Mouse (Mus musculus) forebrain, embryonic 14.5 days (tissue): ENCODE measurements around the gene Rnf150. TPM values are rescaled to one million over a fixed set of nuclear protein-coding genes. Genes with fewer than 3 reads are reported as not detected.

Source experiments
- ATAC-seq: fragments of 200-750 bp; cut with Nextera tagmentation; 2 replicates; pipeline ENCODE4 v1.8.0; 2017; ENCODE audit warnings: mild to moderate bottlenecking, moderate library complexity
- DNase-seq: peaks from one replicate; pipeline ENCODE4 v3.0.0-alpha.2; 2015; ENCODE audit warnings: low spot score
- H3K27ac ChIP-seq: fragments of 300-500 bp; sonication (generic); 2 replicates; pipeline ENCODE4 v1.5.1; 2014; ENCODE audit warnings: low read depth, mild to moderate bottlenecking, control low read depth, low read length, moderate library complexity
- H3K27me3 ChIP-seq: fragments of 300-500 bp; sonication (generic); replicated peaks from 2 replicates; pipeline ENCODE4 v1.6.1; 2014; ENCODE audit warnings: low read length, control low read depth, mixed read lengths; ENCODE audit not compliant: control insufficient read depth, insufficient read depth
- H3K36me3 ChIP-seq: fragments of 300-500 bp; sonication (generic); 2 replicates; pipeline ENCODE4 v1.6.1; 2014; ENCODE audit warnings: low read length, control low read depth; ENCODE audit not compliant: control insufficient read depth, insufficient read depth
- H3K4me1 ChIP-seq: fragments of 300-500 bp; sonication (generic); 2 replicates; pipeline ENCODE4 v1.6.1; 2014; ENCODE audit warnings: antibody characterized with exemption, low read length, control low read depth; ENCODE audit not compliant: control insufficient read depth, insufficient read depth
- H3K4me2 ChIP-seq: fragments of 300-500 bp; sonication (generic); 2 replicates; pipeline ENCODE4 v1.6.1; 2014; ENCODE audit warnings: mild to moderate bottlenecking, control low read depth, low read length
- H3K4me3 ChIP-seq: fragments of 300-500 bp; sonication (generic); 2 replicates; pipeline ENCODE4 v1.5.1; 2014; ENCODE audit warnings: low read depth, low read length, control low read depth
- H3K9ac ChIP-seq: fragments of 300-500 bp; sonication (generic); 2 replicates; pipeline ENCODE4 v1.6.1; 2014; ENCODE audit warnings: mild to moderate bottlenecking, low read length, control low read depth, moderate library complexity
- H3K9me3 ChIP-seq: fragments of 300-500 bp; sonication (generic); replicated peaks from 2 replicates; pipeline ENCODE4 v1.6.1; 2016; ENCODE audit warnings: low read length, control low read depth, mixed read lengths; ENCODE audit not compliant: control insufficient read depth
- WGBS: fragments of 180-500 bp; shearing (Covaris S2); extraction: QIAGEN DNeasy Blood & Tissue Kit; methylation state at CpG from one replicate; pipeline ENCODE4 v1.1.7; 2014; 5-methylcytosine and 5-hydroxymethylcytosine counted together
- polyA plus RNA-seq: library from polyadenylated mRNA; unstranded; fragments of >200 nt; fragmentation: Nextera tagmentation; extraction: Ambion mirVana; gene quantifications from 2 replicates; pipeline ENCODE4 v1.2.1, GENCODE M21; 2014

Gene Rnf150
- polyA plus RNA-seq, 1 experiment from 2014 or later = 0.89 TPM

- H3K4me3 ChIP-seq = no peak overlapping the region
- H3K27ac ChIP-seq = no peak overlapping the region
- H3K9me3 ChIP-seq = no peaks in the 10 kb centered on the region
- H3K27me3 ChIP-seq = no peaks in the 10 kb centered on the region
- no peak overlapping the region for H3K9ac ChIP-seq
- DNase-seq (no peak), ATAC-seq (no peak)
- H3K36me3 ChIP-seq = no peaks in the 10 kb centered on the region
- H3K4me1 ChIP-seq = no peaks in the 10 kb centered on the region
- 92% methylated on average over 7 of the region's 7 CpGs for WGBS
- no peak overlapping the region for H3K4me2 ChIP-seq
These were observed 140.0 kb downstream of the Rnf150 start for GRCm38 (mm10) chr8:83003187-83003586.

- ATAC-seq (no peak), DNase-seq (no peak)
- H3K27ac ChIP-seq = no peak overlapping the region
- H3K4me1 ChIP-seq = no peaks in the 10 kb centered on the region
- H3K4me2 ChIP-seq = no peak overlapping the region
- H3K36me3 ChIP-seq = no peaks in the 10 kb centered on the region
- H3K27me3 ChIP-seq = no peaks in the 10 kb centered on the region
- WGBS = 85% methylated on average over 5 of the region's 5 CpGs
- no peak overlapping the region for H3K9ac ChIP-seq
- H3K9me3 ChIP-seq = no peaks in the 10 kb centered on the region
- H3K4me3 ChIP-seq = no peak overlapping the region
These were observed 146.3 kb downstream of the Rnf150 start for GRCm38 (mm10) chr8:83009481-83009880.

GRCm38 (mm10) chr8:83011286-83011685 is 148.1 kb downstream of the Rnf150 start:
- WGBS = 52% methylated on average over 2 of the region's 2 CpGs

GRCm38 (mm10) chr8:83011758-83012157 is 148.6 kb downstream of the Rnf150 start:
- Histone ChIP-seq H3K9ac (no peak overlapping the region), H3K27me3 (no peaks in the 10 kb centered on the region), H3K27ac (no peak overlapping the region), H3K4me1 (no peaks in the 10 kb centered on the region), H3K36me3 (no peaks in the 10 kb centered on the region), H3K4me3 (no peak overlapping the region), H3K9me3 (no peaks in the 10 kb centered on the region), H3K4me2 (no peak overlapping the region)
- DNase-seq (peak; percentile 35), ATAC-seq (peak; percentile 67; the same call in 1 of the 2 replicates)
- 37% methylated on average over 5 of the region's 5 CpGs for WGBS

More at GRCm38 (mm10) chr8:83011286-83011685, 148.1 kb downstream of the Rnf150 start:
- no peak overlapping the region for H3K9ac ChIP-seq
- DNase-seq (no peak), ATAC-seq (no peak)
- no peaks in the 10 kb centered on the region for H3K36me3 ChIP-seq
- H3K4me2 ChIP-seq = no peak overlapping the region
- no peaks in the 10 kb centered on the region for H3K4me1 ChIP-seq
- H3K4me3 ChIP-seq = no peak overlapping the region
- H3K27me3 ChIP-seq = no peaks in the 10 kb centered on the region
- no peak overlapping the region for H3K27ac ChIP-seq
- no peaks in the 10 kb centered on the region for H3K9me3 ChIP-seq

GRCm38 (mm10) chr8:83028211-83028610 is 165.1 kb downstream of the Rnf150 start:
- H3K4me3 ChIP-seq = no peak overlapping the region
- H3K9ac ChIP-seq = no peak overlapping the region
- H3K27ac ChIP-seq = no peak overlapping the region
- no peaks in the 10 kb centered on the region for H3K9me3 ChIP-seq
- H3K4me2 ChIP-seq = no peak overlapping the region
- H3K36me3 ChIP-seq = no peaks in the 10 kb centered on the region
- no peak for ATAC-seq
- no peaks in the 10 kb centered on the region for H3K4me1 ChIP-seq
- no peak for DNase-seq
- whole genome bisulfite sequencing = 83% methylated on average over 2 of the region's 2 CpGs
- no peaks in the 10 kb centered on the region for H3K27me3 ChIP-seq

GRCm38 (mm10) chr8:83032800-83033199 is 169.6 kb downstream of the Rnf150 start:
- H3K36me3 ChIP-seq = no peaks in the 10 kb centered on the region
- no peak overlapping the region for H3K4me2 ChIP-seq
- H3K4me1 ChIP-seq = no peaks in the 10 kb centered on the region
- no peaks in the 10 kb centered on the region for H3K9me3 ChIP-seq
- DNase-seq (peak; percentile 28), ATAC-seq (no peak)
- no peak overlapping the region for H3K27ac ChIP-seq
- no peaks in the 10 kb centered on the region for H3K27me3 ChIP-seq
- H3K4me3 ChIP-seq = no peak overlapping the region
- whole genome bisulfite sequencing = 62% methylated on average over 7 of the region's 7 CpGs
- H3K9ac ChIP-seq = no peak overlapping the region

GRCm38 (mm10) chr8:83035141-83035540 is 172.0 kb downstream of the Rnf150 start:
- Histone ChIP-seq H3K4me1 (no peaks in the 10 kb centered on the region), H3K4me2 (no peak overlapping the region), H3K27me3 (no peaks in the 10 kb centered on the region), H3K27ac (no peak overlapping the region), H3K9me3 (no peaks in the 10 kb centered on the region), H3K4me3 (no peak overlapping the region), H3K9ac (no peak overlapping the region), H3K36me3 (no peaks in the 10 kb centered on the region)
- WGBS = 96% methylated on average over 5 of the region's 5 CpGs
- DNase-seq (no peak), ATAC-seq (no peak)

- H3K27ac ChIP-seq = no peak overlapping the region
- 70% methylated on average over 3 of the region's 3 CpGs for WGBS
- no peaks in the 10 kb centered on the region for H3K27me3 ChIP-seq
- no peaks in the 10 kb centered on the region for H3K9me3 ChIP-seq
- no peaks in the 10 kb centered on the region for H3K4me1 ChIP-seq
- no peak overlapping the region for H3K9ac ChIP-seq
- DNase-seq (no peak), ATAC-seq (no peak)
- no peak overlapping the region for H3K4me3 ChIP-seq
- no peaks in the 10 kb centered on the region for H3K36me3 ChIP-seq
- no peak overlapping the region for H3K4me2 ChIP-seq
These were observed 173.5 kb downstream of the Rnf150 start for GRCm38 (mm10) chr8:83036521-83037166.

- Histone ChIP-seq H3K9me3 (no peaks in the 10 kb centered on the region), H3K4me2 (no peak overlapping the region), H3K27ac (no peak overlapping the region), H3K4me1 (no peaks in the 10 kb centered on the region), H3K36me3 (no peaks in the 10 kb centered on the region), H3K27me3 (no peaks in the 10 kb centered on the region), H3K9ac (no peak overlapping the region), H3K4me3 (no peak overlapping the region)
- no peak for DNase-seq
- WGBS = 97% methylated on average over 1 of the region's 1 CpGs
- ATAC-seq = no peak
These were observed 174.2 kb downstream of the Rnf150 start for GRCm38 (mm10) chr8:83037321-83037720.
